Mouse (Mus musculus): Measurements from ENCODE around the gene D230025D16Rik.

GRCm38 (mm10) chr8:105209153-105210110 is 15.5 kb upstream of the D230025D16Rik start:
- TF ChIP-seq CTCF (conservative IDR thresholded peaks at IDR 0.05; ENCODE audit: low read length) (no peak), POU5F1 (IDR thresholded peaks at IDR 0.05; ENCODE audit: borderline replicate concordance, low read length) (no peak)

Measured in E14TG2a.4 (cell line).